Mouse (Mus musculus): ENCODE measurements around the gene Psmb7. TPM values are rescaled to one million over a fixed set of nuclear protein-coding genes. Genes with fewer than 3 reads are reported as not detected.

Gene Psmb7
- total RNA-seq, 4 experiments from 2014 or later = 190 to 208 (median 197) TPM

DNA sequence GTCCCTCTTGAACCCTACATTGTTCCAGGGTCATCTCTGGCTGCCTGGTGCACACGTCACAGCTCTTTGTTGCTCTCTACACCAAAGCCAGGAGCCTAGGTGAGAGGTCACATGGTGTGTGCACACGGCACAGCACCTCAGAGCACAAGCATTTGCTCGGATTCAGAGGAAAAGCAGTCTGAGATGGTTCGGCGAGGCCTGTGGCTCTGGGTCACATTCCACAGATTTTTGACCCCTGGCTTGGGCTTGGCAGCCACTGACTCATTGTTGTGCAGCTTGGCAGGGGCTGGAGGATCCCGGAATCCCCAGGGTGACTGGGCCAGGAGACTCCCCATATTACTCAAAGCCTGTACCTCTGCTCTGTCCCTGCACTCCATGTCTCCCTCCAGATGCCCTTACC is 97.7 kb downstream of the Psmb7 start:
- DNase-seq (ENCODE audit: low spot score in 2 of 2) = no peak

GRCm38 (mm10) chr2:38545706-38546105 is 98.2 kb downstream of the Psmb7 start:
- DNase-seq (ENCODE audit: low spot score in 2 of 2) = no peak

GRCm38 (mm10) chr2:38544982-38545381 is 98.9 kb downstream of the Psmb7 start:
- no peak for DNase-seq (ENCODE audit: low spot score in 2 of 2)

GRCm38 (mm10) chr2:38544341-38544740 is 99.5 kb downstream of the Psmb7 start:
- no peak for DNase-seq (ENCODE audit: low spot score in 2 of 2)

- DNase-seq (ENCODE audit: low spot score in 2 of 2) = no peak
Observed at GRCm38 (mm10) chr2:38543158-38543557, 100.7 kb downstream of the Psmb7 start.

GRCm38 (mm10) chr2:38542366-38542765 is 101.5 kb downstream of the Psmb7 start:
- no peak for DNase-seq (ENCODE audit: low spot score in 2 of 2)

DNA sequence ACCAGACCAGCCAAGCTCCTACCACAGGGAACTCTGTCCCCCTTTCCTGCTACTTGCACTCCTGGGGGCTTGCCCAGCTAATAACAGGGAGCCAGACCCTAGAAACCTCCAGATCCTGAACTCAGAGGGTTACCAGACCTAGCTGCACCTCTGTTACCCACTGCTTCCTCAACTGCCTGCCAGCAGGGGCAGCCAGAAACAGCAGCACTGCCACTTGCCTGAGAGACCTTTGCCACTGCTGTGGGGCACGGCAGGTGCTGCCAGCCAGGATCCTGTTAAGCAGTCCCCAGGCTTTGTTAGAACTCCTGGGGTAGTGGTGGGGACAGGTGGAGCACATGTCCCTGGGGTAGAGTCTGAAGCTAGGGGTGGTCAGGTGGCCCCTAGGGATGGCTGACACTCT is 102.3 kb downstream of the Psmb7 start:
- no peak for DNase-seq (ENCODE audit: low spot score in 2 of 2)

GRCm38 (mm10) chr2:38541101-38541500 is 102.8 kb downstream of the Psmb7 start:
- DNase-seq (ENCODE audit: low spot score in 2 of 2) = no peak

DNA sequence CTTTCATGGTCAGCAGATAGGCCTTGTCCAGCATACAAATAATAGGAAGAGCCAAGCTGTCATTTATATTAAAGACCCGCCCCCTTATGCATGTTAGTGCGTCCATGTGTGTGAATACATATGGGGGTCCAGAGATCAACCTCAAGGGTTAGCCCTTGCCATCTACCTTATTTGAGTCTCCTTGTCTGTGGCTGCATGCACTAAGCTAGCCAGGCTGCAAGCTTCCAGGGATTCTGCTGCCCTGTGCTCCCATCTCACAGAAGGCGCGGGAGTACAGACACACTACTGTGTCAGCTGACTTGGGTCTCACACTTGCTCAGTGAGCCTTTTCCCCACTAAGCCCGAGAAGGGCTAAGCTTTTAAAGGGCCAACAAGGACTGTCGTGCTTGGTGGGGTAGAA is 103.2 kb downstream of the Psmb7 start:
- no peak for DNase-seq (ENCODE audit: low spot score in 2 of 2)

- peak in 1 of 2 experiments; percentile 18 for DNase-seq (ENCODE audit: low spot score in 2 of 2)
Observed at GRCm38 (mm10) chr2:38539677-38540076, 104.2 kb downstream of the Psmb7 start.

Small RNAs within 50 kb of the gene (microRNA-seq; reads per million reads assigned to microRNA genes)
- gene Gm27634 = 0 reads per million in 2 experiments

Other genes with a start within 250 kb of the Psmb7 start
- 10 to 100 TPM; 34.1 to 54.9 (median 44.9) TPM for gene Nek6, start 132.4 kb downstream of the Psmb7 start, total RNA-seq (2022)
- gene Nr5a1, start 70.5 kb upstream of the Psmb7 start, total RNA-seq (2022) = under 1 TPM in 2 of 4 experiments, not detected in 2; 0.11 to 0.21 TPM